Mouse (Mus musculus): ENCODE measurements around the gene Nkx1-2.
A peak's percentile ranks its signal among the peaks of the same experiment; 100 is the strongest.

Nkx1-2 gene

GRCm38 (mm10) chr7:132600926-132601325, 1.5 kb upstream of the Nkx1-2 start:
- no peak for DNase-seq

- DNase-seq = no peak
These were observed 589 bp upstream of the Nkx1-2 start for GRCm38 (mm10) chr7:132600026-132600425.

GRCm38 (mm10) chr7:132597251-132598041, 2.0 kb downstream of the Nkx1-2 start:
- no peak for DNase-seq

GRCm38 (mm10) chr7:132596557-132597250, 2.7 kb downstream of the Nkx1-2 start:
- DNase-seq = no peak

GRCm38 (mm10) chr7:132595787-132596186, 3.6 kb downstream of the Nkx1-2 start:
- no peak for DNase-seq

- DNase-seq = no peak
These were observed 5.1 kb downstream of the Nkx1-2 start for GRCm38 (mm10) chr7:132594325-132594724.

GRCm38 (mm10) chr7:132593762-132594161, 5.7 kb downstream of the Nkx1-2 start:
- no peak for DNase-seq

GRCm38 (mm10) chr7:132589610-132590009, 9.8 kb downstream of the Nkx1-2 start:
- DNase-seq = no peak

- no peak for DNase-seq
These were observed 12.3 kb downstream of the Nkx1-2 start for GRCm38 (mm10) chr7:132587167-132587566.

GRCm38 (mm10) chr7:132585695-132586491, 13.5 kb downstream of the Nkx1-2 start:
- no peak for DNase-seq

GRCm38 (mm10) chr7:132581441-132581840, 18.0 kb downstream of the Nkx1-2 start:
- DNase-seq = no peak

GRCm38 (mm10) chr7:132580511-132580910, 18.9 kb downstream of the Nkx1-2 start:
- DNase-seq = no peak

- DNase-seq = no peak
These were observed 22.5 kb downstream of the Nkx1-2 start for GRCm38 (mm10) chr7:132576891-132577290.

GRCm38 (mm10) chr7:132576116-132576650, 23.3 kb downstream of the Nkx1-2 start, which contains the start of gene Oat:
Oat (minus strand) TSS chr7:132576398.
- peak; percentile 96 to 97 for DNase-seq

GRCm38 (mm10) chr7:132575623-132576022, 23.8 kb downstream of the Nkx1-2 start:
- DNase-seq = peak; percentile 84 to 87

GRCm38 (mm10) chr7:132574646-132575045, 24.8 kb downstream of the Nkx1-2 start:
- peak; percentile 60 to 76 for DNase-seq

- DNase-seq = no peak
These were observed 26.2 kb downstream of the Nkx1-2 start for GRCm38 (mm10) chr7:132573205-132573604.

- no peak for DNase-seq
These were observed 26.7 kb downstream of the Nkx1-2 start for GRCm38 (mm10) chr7:132572738-132573137.

- DNase-seq = peak; percentile 26 to 49
These were observed 28.0 kb downstream of the Nkx1-2 start for GRCm38 (mm10) chr7:132571481-132571880.

GRCm38 (mm10) chr7:132570071-132570470, 29.4 kb downstream of the Nkx1-2 start:
- no peak for DNase-seq

- DNase-seq = peak; percentile 46 to 52
These were observed 30.6 kb downstream of the Nkx1-2 start for GRCm38 (mm10) chr7:132568817-132569216.

- no peak for DNase-seq
These were observed 33.6 kb downstream of the Nkx1-2 start for GRCm38 (mm10) chr7:132565831-132566230.

All from lung, adult 18-20 months (tissue).